Mouse (Mus musculus): ENCODE data around the gene Agt.

Agt gene

GRCm38 (mm10) chr8:124555113-124555750 lies 14.3 kb downstream of the Agt start:
- DNase-seq (ENCODE audit: low spot score in 2 of 2): no peak

GRCm38 (mm10) chr8:124551011-124551661 lies 18.4 kb downstream of the Agt start:
- no peak for DNase-seq (ENCODE audit: low spot score in 2 of 2)

- DNase-seq (ENCODE audit: low spot score in 2 of 2): no peak
Observed at GRCm38 (mm10) chr8:124548187-124548586, 21.3 kb downstream of the Agt start.

- no peak for DNase-seq (ENCODE audit: low spot score in 2 of 2)
Observed at GRCm38 (mm10) chr8:124547269-124547668, 22.2 kb downstream of the Agt start.

GRCm38 (mm10) chr8:124546815-124547214 lies 22.7 kb downstream of the Agt start:
- DNase-seq (ENCODE audit: low spot score in 2 of 2): no peak

- no peak for DNase-seq (ENCODE audit: low spot score in 2 of 2)
Observed at GRCm38 (mm10) chr8:124546371-124546770, 23.1 kb downstream of the Agt start.

- no peak for DNase-seq (ENCODE audit: low spot score in 2 of 2)
Observed at GRCm38 (mm10) chr8:124543272-124543671, 26.2 kb downstream of the Agt start.

GRCm38 (mm10) chr8:124542001-124542400 lies 27.5 kb downstream of the Agt start:
- no peak for DNase-seq (ENCODE audit: low spot score in 2 of 2)

- DNase-seq (ENCODE audit: low spot score in 2 of 2): no peak
Observed at GRCm38 (mm10) chr8:124540906-124541305, 28.6 kb downstream of the Agt start.

- no peak for DNase-seq (ENCODE audit: low spot score in 2 of 2)
Observed at GRCm38 (mm10) chr8:124535451-124535850, 34.1 kb downstream of the Agt start.

- no peak for DNase-seq (ENCODE audit: low spot score in 2 of 2)
Observed at GRCm38 (mm10) chr8:124532626-124533025, 36.9 kb downstream of the Agt start.

- DNase-seq (ENCODE audit: low spot score in 2 of 2): no peak
Observed at GRCm38 (mm10) chr8:124530996-124531395, 38.5 kb downstream of the Agt start.

- no peak for DNase-seq (ENCODE audit: low spot score in 2 of 2)
Observed at GRCm38 (mm10) chr8:124530556-124530955, 39.0 kb downstream of the Agt start.

- DNase-seq (ENCODE audit: low spot score in 2 of 2): no peak
Observed at GRCm38 (mm10) chr8:124530076-124530475, 39.4 kb downstream of the Agt start.

GRCm38 (mm10) chr8:124526261-124526660 lies 43.2 kb downstream of the Agt start:
- no peak for DNase-seq (ENCODE audit: low spot score in 2 of 2)

GRCm38 (mm10) chr8:124521946-124522345 lies 47.6 kb downstream of the Agt start:
- no peak for DNase-seq (ENCODE audit: low spot score in 2 of 2)

- peak; percentile 80 to 89 for DNase-seq (ENCODE audit: low spot score in 2 of 2)
Observed at GRCm38 (mm10) chr8:124520249-124521080, 49.0 kb downstream of the Agt start, which contains the start of gene Cog2. Gene Cog2, plus strand, starts transcription at chr8:124520767.

GRCm38 (mm10) chr8:124517142-124517541 lies 52.4 kb downstream of the Agt start:
- DNase-seq (ENCODE audit: low spot score in 2 of 2): no peak

- DNase-seq (ENCODE audit: low spot score in 2 of 2): no peak
Observed at GRCm38 (mm10) chr8:124516525-124516924, 53.0 kb downstream of the Agt start.

- no peak for DNase-seq (ENCODE audit: low spot score in 2 of 2)
Observed at GRCm38 (mm10) chr8:124516039-124516438, 53.5 kb downstream of the Agt start.

GRCm38 (mm10) chr8:124509156-124509555 lies 60.4 kb downstream of the Agt start:
- DNase-seq (ENCODE audit: low spot score in 2 of 2): no peak

GRCm38 (mm10) chr8:124508321-124508695 lies 61.2 kb downstream of the Agt start:
- no peak for DNase-seq (ENCODE audit: low spot score in 2 of 2)
